Mouse (Mus musculus): ENCODE measurements around the gene 2310033P09Rik.

GRCm38 (mm10) chr11:59185490-59185889 lies 22.6 kb upstream of the 2310033P09Rik start:
- no peak for TF ChIP-seq CTCF (IDR thresholded peaks at IDR 0.05; ENCODE audit: low read depth)
- TF ChIP-seq EP300 (IDR thresholded peaks at IDR 0.05; ENCODE audit: low read depth): no peak

All from liver, embryonic 14.5 days (tissue).